Mouse (Mus musculus): ENCODE data around the gene Abcb1a. TPM values are rescaled to one million over a fixed set of nuclear protein-coding genes. Genes with fewer than 3 reads are reported as not detected.

Abcb1a gene
- polyA plus RNA-seq, 2 experiments = 0.50 to 0.74 TPM

GRCm38 (mm10) chr5:8681166-8681565 is 21.3 kb downstream of the Abcb1a start:
- no peak for TF ChIP-seq EP300 (IDR thresholded peaks at IDR 0.05; ENCODE audit: low read depth)
- TF ChIP-seq CTCF (IDR thresholded peaks at IDR 0.05; ENCODE audit: low read depth) = no peak
- no peak overlapping the region for H3K9ac ChIP-seq (replicated peaks)
- H3K4me2 ChIP-seq (ENCODE audit: low read depth) = no peak overlapping the region
- DNase-seq (ENCODE audit: low read depth in 3 of 3, low spot score in 3 of 3) (no peak), ATAC-seq (ENCODE audit: insufficient read depth) (no peak)
- no peaks in the 10 kb centered on the region for H3K4me1 ChIP-seq (replicated peaks; ENCODE audit: control insufficient read depth in 2 of 2, insufficient read depth in 2 of 2, low read length in 1 of 2)
- no peaks in the 10 kb centered on the region for H3K36me3 ChIP-seq (replicated peaks; ENCODE audit: control insufficient read depth, insufficient read depth, low read depth)
- no peak overlapping the region for H3K27ac ChIP-seq
- H3K27me3 ChIP-seq (ENCODE audit: control insufficient read depth, insufficient read depth, low read length) = no peaks in the 10 kb centered on the region
- H3K9me3 ChIP-seq (ENCODE audit: control insufficient read depth, low read length) = no peaks in the 10 kb centered on the region
- H3K4me3 ChIP-seq (ENCODE audit: insufficient read depth in 1 of 2, low read depth in 2 of 2, low read length in 2 of 2) = no peak overlapping the region
- WGBS (ENCODE audit: insufficient replicate concordance) = 40% methylated on average over 3 of the region's 3 CpGs

- H3K9ac ChIP-seq (replicated peaks) = no peak overlapping the region
- no peaks in the 10 kb centered on the region for H3K4me1 ChIP-seq (replicated peaks; ENCODE audit: control insufficient read depth in 2 of 2, insufficient read depth in 2 of 2, low read length in 1 of 2)
- H3K27me3 ChIP-seq (ENCODE audit: control insufficient read depth, insufficient read depth, low read length) = no peaks in the 10 kb centered on the region
- TF ChIP-seq CTCF (IDR thresholded peaks at IDR 0.05; ENCODE audit: low read depth) (no peak), EP300 (IDR thresholded peaks at IDR 0.05; ENCODE audit: low read depth) (no peak)
- DNase-seq (ENCODE audit: low read depth in 3 of 3, low spot score in 3 of 3) (no peak), ATAC-seq (ENCODE audit: insufficient read depth) (no peak)
- no peaks in the 10 kb centered on the region for H3K36me3 ChIP-seq (replicated peaks; ENCODE audit: control insufficient read depth, insufficient read depth, low read depth)
- H3K9me3 ChIP-seq (ENCODE audit: control insufficient read depth, low read length) = no peaks in the 10 kb centered on the region
- H3K4me3 ChIP-seq (ENCODE audit: insufficient read depth in 1 of 2, low read depth in 2 of 2, low read length in 2 of 2) = no peak overlapping the region
- no peak overlapping the region for H3K4me2 ChIP-seq (ENCODE audit: low read depth)
- H3K27ac ChIP-seq = no peak overlapping the region
- 63% methylated on average over 3 of the region's 3 CpGs for WGBS (ENCODE audit: insufficient replicate concordance)
These were observed 23.8 kb downstream of the Abcb1a start for GRCm38 (mm10) chr5:8683686-8684085.

GRCm38 (mm10) chr5:8686071-8686470 is 26.2 kb downstream of the Abcb1a start:
- Histone ChIP-seq H3K9ac (replicated peaks) (no peak overlapping the region), H3K9me3 (ENCODE audit: control insufficient read depth, low read length) (no peaks in the 10 kb centered on the region), H3K4me1 (replicated peaks; ENCODE audit: control insufficient read depth in 2 of 2, insufficient read depth in 2 of 2, low read length in 1 of 2) (no peaks in the 10 kb centered on the region), H3K36me3 (replicated peaks; ENCODE audit: control insufficient read depth, insufficient read depth, low read depth) (no peaks in the 10 kb centered on the region), H3K4me2 (ENCODE audit: low read depth) (no peak overlapping the region), H3K4me3 (ENCODE audit: insufficient read depth in 1 of 2, low read depth in 2 of 2, low read length in 2 of 2) (no peak overlapping the region), H3K27ac (no peak overlapping the region), H3K27me3 (ENCODE audit: control insufficient read depth, insufficient read depth, low read length) (no peaks in the 10 kb centered on the region)
- DNase-seq (ENCODE audit: low read depth in 3 of 3, low spot score in 3 of 3) (no peak), ATAC-seq (ENCODE audit: insufficient read depth) (no peak)
- TF ChIP-seq EP300 (IDR thresholded peaks at IDR 0.05; ENCODE audit: low read depth) (no peak), CTCF (IDR thresholded peaks at IDR 0.05; ENCODE audit: low read depth) (no peak)
- WGBS (ENCODE audit: insufficient replicate concordance) = 38% methylated on average over 2 of the region's 2 CpGs

GRCm38 (mm10) chr5:8687550-8687949 is 27.7 kb downstream of the Abcb1a start:
- Histone ChIP-seq H3K9ac (replicated peaks) (no peak overlapping the region), H3K4me1 (replicated peaks; ENCODE audit: control insufficient read depth in 2 of 2, insufficient read depth in 2 of 2, low read length in 1 of 2) (no peaks in the 10 kb centered on the region), H3K27ac (no peak overlapping the region), H3K4me2 (ENCODE audit: low read depth) (no peak overlapping the region), H3K27me3 (ENCODE audit: control insufficient read depth, insufficient read depth, low read length) (no peaks in the 10 kb centered on the region), H3K4me3 (ENCODE audit: insufficient read depth in 1 of 2, low read depth in 2 of 2, low read length in 2 of 2) (no peak overlapping the region), H3K9me3 (ENCODE audit: control insufficient read depth, low read length) (no peaks in the 10 kb centered on the region), H3K36me3 (replicated peaks; ENCODE audit: control insufficient read depth, insufficient read depth, low read depth) (no peaks in the 10 kb centered on the region)
- no peak for TF ChIP-seq CTCF (IDR thresholded peaks at IDR 0.05; ENCODE audit: low read depth)
- TF ChIP-seq EP300 (IDR thresholded peaks at IDR 0.05; ENCODE audit: low read depth) = no peak
- no peak for ATAC-seq (ENCODE audit: insufficient read depth)
- no peak for DNase-seq (ENCODE audit: low read depth in 3 of 3, low spot score in 3 of 3)
- WGBS (ENCODE audit: insufficient replicate concordance) = 63% methylated on average over 5 of the region's 5 CpGs

- no peak for DNase-seq (ENCODE audit: low read depth in 3 of 3, low spot score in 3 of 3)
- no peak overlapping the region for H3K9ac ChIP-seq (replicated peaks)
- no peaks in the 10 kb centered on the region for H3K36me3 ChIP-seq (replicated peaks; ENCODE audit: control insufficient read depth, insufficient read depth, low read depth)
- no peak for ATAC-seq (ENCODE audit: insufficient read depth)
- H3K4me1 ChIP-seq (replicated peaks; ENCODE audit: control insufficient read depth in 2 of 2, insufficient read depth in 2 of 2, low read length in 1 of 2) = no peaks in the 10 kb centered on the region
- H3K4me2 ChIP-seq (ENCODE audit: low read depth) = no peak overlapping the region
- no peaks in the 10 kb centered on the region for H3K9me3 ChIP-seq (ENCODE audit: control insufficient read depth, low read length)
- TF ChIP-seq CTCF (IDR thresholded peaks at IDR 0.05; ENCODE audit: low read depth) = no peak
- no peak for TF ChIP-seq EP300 (IDR thresholded peaks at IDR 0.05; ENCODE audit: low read depth)
- no peaks in the 10 kb centered on the region for H3K27me3 ChIP-seq (ENCODE audit: control insufficient read depth, insufficient read depth, low read length)
- no peak overlapping the region for H3K27ac ChIP-seq
- no peak overlapping the region for H3K4me3 ChIP-seq (ENCODE audit: insufficient read depth in 1 of 2, low read depth in 2 of 2, low read length in 2 of 2)
These were observed 56.2 kb downstream of the Abcb1a start for GRCm38 (mm10) chr5:8716061-8716460.
